Mouse (Mus musculus): ENCODE data around the gene Sun3.

DNA sequence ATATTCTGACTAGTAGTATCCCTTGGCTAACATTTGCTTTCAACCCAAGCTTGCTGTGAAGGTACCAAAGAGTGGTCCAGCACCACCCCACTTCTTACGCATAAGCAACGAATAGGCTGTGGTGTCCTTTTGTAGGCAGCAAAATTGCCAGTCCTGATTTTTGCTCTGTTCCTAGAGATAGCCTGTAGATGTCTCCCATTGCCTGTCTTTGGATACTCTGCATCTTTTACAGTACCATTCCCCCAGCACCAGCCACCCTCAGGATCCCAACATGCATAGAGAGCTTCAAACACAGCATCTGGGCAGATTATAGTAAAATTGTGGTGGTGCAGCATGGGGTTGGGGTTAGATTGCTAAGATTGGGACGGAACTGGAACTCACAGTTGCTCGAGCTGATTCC lies 60.7 kb downstream of the Sun3 start:
- TF ChIP-seq POLR2A (IDR thresholded peaks at IDR 0.05; ENCODE audit: control insufficient read depth, extremely low read depth, insufficient read depth, low read length, poor library complexity) = no peak
- TF ChIP-seq CTCF (IDR thresholded peaks at IDR 0.05; ENCODE audit: borderline replicate concordance, control insufficient read depth, extremely low read depth, insufficient read depth, low read length, poor library complexity) = no peak

Data from thymus, adult 2 months (tissue).